Mouse (Mus musculus) WW6 (cell line): ENCODE data around the gene Man2b1.
"Not testable (repeated sequence)": the region's sequence is repeated elsewhere in the genome, so short reads cannot be mapped to it uniquely, and the experiment has no call there.

Experiments
- DNase-seq: peaks from one replicate; pipeline ENCODE4 v3.0.0-alpha.2; 2013; ENCODE audit warnings: low read depth, low spot score

The Man2b1 gene

DNA sequence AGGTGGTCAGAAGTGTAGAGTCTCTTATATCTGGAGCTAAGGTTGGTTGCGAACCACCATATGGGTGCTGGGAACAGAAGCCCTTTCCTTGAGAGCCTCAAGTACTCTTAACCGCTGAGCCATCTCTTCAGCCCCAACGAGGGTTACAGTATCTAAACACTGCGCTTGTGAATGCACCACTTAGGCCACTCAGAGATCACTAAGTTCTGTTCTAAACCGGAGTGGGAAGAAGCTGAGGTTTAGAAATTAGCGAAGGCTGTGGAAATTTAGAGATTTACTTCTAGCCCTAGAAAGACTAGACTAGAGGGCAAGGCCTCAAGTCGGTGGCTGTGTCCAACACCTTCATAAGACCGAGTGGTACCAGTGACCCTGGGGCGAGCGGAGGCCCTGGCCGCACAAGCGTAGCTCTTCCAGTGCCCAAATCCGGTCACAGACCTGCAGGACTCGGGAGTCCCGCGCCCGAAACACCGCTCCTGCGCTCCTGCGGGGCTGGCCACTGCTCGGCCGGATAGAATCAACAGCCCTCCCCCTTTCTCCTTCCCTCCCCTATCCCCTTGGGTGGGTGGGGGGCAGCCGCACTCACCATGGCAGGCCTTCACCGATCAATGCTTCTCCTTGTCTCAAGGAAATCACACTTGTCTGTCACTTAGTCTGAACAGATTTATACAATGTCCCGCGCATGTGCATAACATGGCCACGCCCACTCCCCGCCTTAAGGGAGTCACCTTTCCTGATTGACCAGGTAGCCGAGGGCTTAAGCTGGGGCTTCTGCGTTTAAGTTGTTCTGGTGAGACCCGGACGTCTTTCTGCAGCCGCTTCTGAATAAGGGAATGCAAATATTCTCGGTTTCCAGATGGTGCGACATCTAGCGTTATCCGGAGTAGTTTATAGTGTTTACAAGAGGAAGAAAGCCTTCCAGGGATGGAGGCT, 36.2 kb downstream of the Man2b1 start:
- peak; percentile 87 for DNase-seq

DNA sequence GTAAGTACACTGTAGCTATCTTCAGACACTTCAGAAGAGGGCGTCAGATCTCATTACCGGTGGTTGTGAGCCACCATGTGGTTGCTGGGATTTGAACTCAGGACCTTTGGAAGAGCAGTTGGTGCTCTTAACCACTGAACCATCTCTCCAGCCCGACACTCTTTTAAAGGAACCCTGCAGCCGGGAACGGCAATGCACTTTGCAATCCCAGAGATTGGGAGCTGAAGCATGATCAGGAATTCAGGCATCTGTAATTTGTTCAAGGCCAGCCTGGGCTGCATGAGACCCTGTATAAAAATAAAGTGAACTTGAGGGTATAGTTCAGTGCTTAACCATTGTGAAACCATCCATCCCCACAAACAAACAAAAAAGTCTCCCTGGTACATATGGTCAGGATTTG, 37.2 kb downstream of the Man2b1 start:
- not testable (repeated sequence) for DNase-seq

GRCm38 (mm10) chr8:85122995-85123394, 39.9 kb downstream of the Man2b1 start, which contains the start of gene Zfp791:
TSS of gene Zfp791 (minus strand) at chr8:85123095.
- DNase-seq: no peak

GRCm38 (mm10) chr8:85123691-85124090, 40.6 kb downstream of the Man2b1 start:
- no peak for DNase-seq

- no peak for DNase-seq
Measured at GRCm38 (mm10) chr8:85132335-85132734, 49.3 kb downstream of the Man2b1 start.

- not testable (repeated sequence) for DNase-seq
Measured at GRCm38 (mm10) chr8:85135690-85136089, 52.6 kb downstream of the Man2b1 start.

DNA sequence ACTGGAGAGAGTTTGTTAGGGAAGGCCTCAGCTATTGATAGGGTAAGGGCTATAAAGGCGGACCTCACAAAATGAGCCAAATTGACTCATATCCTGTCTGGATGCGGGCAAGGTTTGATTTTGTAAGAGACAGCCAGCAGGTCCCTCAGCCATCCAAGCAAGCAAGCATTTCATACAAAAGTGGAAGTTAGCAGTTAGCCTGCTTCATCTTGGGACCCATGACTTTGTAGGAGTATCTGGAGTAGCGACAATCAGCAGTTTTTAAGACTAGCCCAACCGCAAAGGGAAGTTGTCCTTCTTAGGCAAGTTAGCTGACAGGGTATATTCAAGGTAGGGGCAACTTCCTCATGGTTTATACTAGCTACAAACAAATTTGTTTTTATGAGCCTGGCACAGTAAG, 59.4 kb downstream of the Man2b1 start:
- DNase-seq: no peak
